Mouse (Mus musculus): ENCODE measurements at regions not wholly inside any gene's neighbourhood (a gene's known extent, or its start where the extent isn't known, plus 50 kb on each side); places are given as distances from the start of the nearest gene placed in this dataset.

GRCm38 (mm10) chr3:60184481-60184880, 102.8 kb downstream of the Sucnr1 start:
- 65% methylated on average over 2 of the region's 2 CpGs for WGBS (ENCODE audit: insufficient replicate concordance)
- Histone ChIP-seq H3K36me3 (replicated peaks; ENCODE audit: control insufficient read depth, insufficient read depth, low read depth) (no peaks in the 10 kb centered on the region), H3K4me3 (ENCODE audit: insufficient read depth in 1 of 2, low read depth in 2 of 2, low read length in 2 of 2) (no peak overlapping the region), H3K9ac (replicated peaks) (no peak overlapping the region), H3K4me2 (ENCODE audit: low read depth) (no peak overlapping the region), H3K27ac (no peak overlapping the region), H3K4me1 (replicated peaks; ENCODE audit: control insufficient read depth in 2 of 2, insufficient read depth in 2 of 2, low read length in 1 of 2) (no peaks in the 10 kb centered on the region), H3K9me3 (ENCODE audit: control insufficient read depth, low read length) (no peaks in the 10 kb centered on the region), H3K27me3 (ENCODE audit: control insufficient read depth, insufficient read depth, low read length) (no peaks in the 10 kb centered on the region)
- TF ChIP-seq EP300 (IDR thresholded peaks at IDR 0.05; ENCODE audit: low read depth) (no peak), CTCF (IDR thresholded peaks at IDR 0.05; ENCODE audit: low read depth) (no peak)
- ATAC-seq (ENCODE audit: insufficient read depth) (no peak), DNase-seq (ENCODE audit: low read depth in 3 of 3, low spot score in 3 of 3) (no peak)

- Histone ChIP-seq H3K4me2 (ENCODE audit: low read depth) (no peak overlapping the region), H3K9ac (replicated peaks) (no peak overlapping the region), H3K27ac (no peak overlapping the region), H3K36me3 (replicated peaks; ENCODE audit: control insufficient read depth, insufficient read depth, low read depth) (no peaks in the 10 kb centered on the region), H3K4me1 (replicated peaks; ENCODE audit: control insufficient read depth in 2 of 2, insufficient read depth in 2 of 2, low read length in 1 of 2) (no peaks in the 10 kb centered on the region), H3K9me3 (ENCODE audit: control insufficient read depth, low read length) (no peaks in the 10 kb centered on the region), H3K4me3 (ENCODE audit: insufficient read depth in 1 of 2, low read depth in 2 of 2, low read length in 2 of 2) (no peak overlapping the region), H3K27me3 (ENCODE audit: control insufficient read depth, insufficient read depth, low read length) (no peaks in the 10 kb centered on the region)
- ATAC-seq (ENCODE audit: insufficient read depth) = no peak
- 61% methylated on average over 3 of the region's 3 CpGs for WGBS (ENCODE audit: insufficient replicate concordance)
- TF ChIP-seq CTCF (IDR thresholded peaks at IDR 0.05; ENCODE audit: low read depth) (no peak), EP300 (IDR thresholded peaks at IDR 0.05; ENCODE audit: low read depth) (no peak)
- no peak for DNase-seq (ENCODE audit: low read depth in 3 of 3, low spot score in 3 of 3)
These were observed 114.4 kb downstream of the Sucnr1 start for GRCm38 (mm10) chr3:60196031-60196430.

GRCm38 (mm10) chr3:60207936-60208335, 126.3 kb downstream of the Sucnr1 start:
- 70% methylated on average over 1 of the region's 1 CpGs for WGBS (ENCODE audit: insufficient replicate concordance)
- no peak for DNase-seq (ENCODE audit: low read depth in 3 of 3, low spot score in 3 of 3)
- H3K4me1 ChIP-seq (replicated peaks; ENCODE audit: control insufficient read depth in 2 of 2, insufficient read depth in 2 of 2, low read length in 1 of 2) = no peaks in the 10 kb centered on the region
- ATAC-seq (ENCODE audit: insufficient read depth) = no peak
- H3K36me3 ChIP-seq (replicated peaks; ENCODE audit: control insufficient read depth, insufficient read depth, low read depth) = no peaks in the 10 kb centered on the region
- no peaks in the 10 kb centered on the region for H3K9me3 ChIP-seq (ENCODE audit: control insufficient read depth, low read length)
- H3K27ac ChIP-seq = no peak overlapping the region
- no peak overlapping the region for H3K4me2 ChIP-seq (ENCODE audit: low read depth)
- TF ChIP-seq CTCF (IDR thresholded peaks at IDR 0.05; ENCODE audit: low read depth) (no peak), EP300 (IDR thresholded peaks at IDR 0.05; ENCODE audit: low read depth) (no peak)
- no peak overlapping the region for H3K9ac ChIP-seq (replicated peaks)
- H3K4me3 ChIP-seq (ENCODE audit: insufficient read depth in 1 of 2, low read depth in 2 of 2, low read length in 2 of 2) = no peak overlapping the region
- no peaks in the 10 kb centered on the region for H3K27me3 ChIP-seq (ENCODE audit: control insufficient read depth, insufficient read depth, low read length)

- H3K27ac ChIP-seq = no peak overlapping the region
- ATAC-seq (ENCODE audit: insufficient read depth) = no peak
These were observed 137.3 kb downstream of the Sucnr1 start for GRCm38 (mm10) chr3:60218938-60219337.

DNA sequence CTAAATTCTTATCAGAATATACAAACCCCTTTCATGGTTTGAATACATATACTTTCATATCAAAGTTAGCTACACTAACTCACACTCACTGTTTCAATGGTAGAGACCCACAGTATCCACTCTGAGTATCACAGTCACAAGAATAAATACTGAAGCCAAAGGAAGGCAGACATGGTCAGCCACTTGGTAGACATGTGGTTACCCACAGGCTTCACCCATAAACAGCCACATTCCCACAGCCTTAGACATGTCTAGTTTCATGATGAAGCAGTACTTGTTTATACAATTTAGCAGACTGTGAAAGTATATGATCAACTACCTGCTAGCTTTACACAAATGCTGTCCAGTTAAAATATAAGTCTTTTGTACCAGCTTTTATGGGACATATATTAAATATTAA, 159.0 kb downstream of the Sucnr1 start:
- no peak for ATAC-seq (ENCODE audit: insufficient read depth)
- Histone ChIP-seq H3K9me3 (ENCODE audit: control insufficient read depth, low read length) (no peaks in the 10 kb centered on the region), H3K4me1 (replicated peaks; ENCODE audit: control insufficient read depth in 2 of 2, insufficient read depth in 2 of 2, low read length in 1 of 2) (no peaks in the 10 kb centered on the region), H3K27ac (no peak overlapping the region), H3K36me3 (replicated peaks; ENCODE audit: control insufficient read depth, insufficient read depth, low read depth) (no peaks in the 10 kb centered on the region), H3K4me2 (ENCODE audit: low read depth) (no peak overlapping the region), H3K9ac (replicated peaks) (no peak overlapping the region), H3K4me3 (ENCODE audit: insufficient read depth in 1 of 2, low read depth in 2 of 2, low read length in 2 of 2) (no peak overlapping the region), H3K27me3 (ENCODE audit: control insufficient read depth, insufficient read depth, low read length) (no peaks in the 10 kb centered on the region)
- TF ChIP-seq EP300 (IDR thresholded peaks at IDR 0.05; ENCODE audit: low read depth) = no peak
- no peak for DNase-seq (ENCODE audit: low read depth in 3 of 3, low spot score in 3 of 3)

More at GRCm38 (mm10) chr3:60218938-60219337, 137.3 kb downstream of the Sucnr1 start:
- Histone ChIP-seq H3K36me3 (replicated peaks; ENCODE audit: control insufficient read depth, insufficient read depth, low read depth) (no peaks in the 10 kb centered on the region), H3K9ac (replicated peaks) (no peak overlapping the region), H3K4me2 (ENCODE audit: low read depth) (no peak overlapping the region), H3K4me1 (replicated peaks; ENCODE audit: control insufficient read depth in 2 of 2, insufficient read depth in 2 of 2, low read length in 1 of 2) (no peaks in the 10 kb centered on the region), H3K9me3 (ENCODE audit: control insufficient read depth, low read length) (no peaks in the 10 kb centered on the region), H3K4me3 (ENCODE audit: insufficient read depth in 1 of 2, low read depth in 2 of 2, low read length in 2 of 2) (no peak overlapping the region), H3K27me3 (ENCODE audit: control insufficient read depth, insufficient read depth, low read length) (no peaks in the 10 kb centered on the region)
- no peak for DNase-seq (ENCODE audit: low read depth in 3 of 3, low spot score in 3 of 3)
- WGBS (ENCODE audit: insufficient replicate concordance) = 19% methylated on average over 3 of the region's 3 CpGs
- TF ChIP-seq CTCF (IDR thresholded peaks at IDR 0.05; ENCODE audit: low read depth) (no peak), EP300 (IDR thresholded peaks at IDR 0.05; ENCODE audit: low read depth) (no peak)

All from liver, embryonic 14.5 days (tissue).